Mouse (Mus musculus): ENCODE measurements at regions not wholly inside any gene's neighbourhood (a gene's known extent, or its start where the extent isn't known, plus 50 kb on each side); places are given as distances from the start of the nearest gene placed in this dataset.

GRCm38 (mm10) chr1:164874446-164874845 lies 60.9 kb downstream of the Xcl1 start:
- TF ChIP-seq CTCF (IDR thresholded peaks at IDR 0.05; ENCODE audit: insufficient read depth, low read depth, low read length): no peak
- no peak for TF ChIP-seq POLR2A (IDR thresholded peaks at IDR 0.05; ENCODE audit: insufficient read depth, low read depth, low read length)
- 0 out of 2 replicates have a peak, but pooled peaks cover 2% of the 10 kb centered on the region for H3K4me1 ChIP-seq (ENCODE audit: control insufficient read depth, insufficient read depth, low read length)
- H3K4me3 ChIP-seq (ENCODE audit: insufficient read depth, low read depth, low read length): no peak overlapping the region
- WGBS: 28% methylated on average over 2 of the region's 2 CpGs
- H3K27ac ChIP-seq (ENCODE audit: insufficient read depth, low read depth, low read length): peak overlapping the region; percentile 68

Measured in olfactory bulb, adult 2 months (tissue).